Mouse (Mus musculus) cerebellum, postnatal 10 days (tissue): ENCODE data around the gene Zswim1.

Experiments used
- DNase-seq, 2 experiments: peaks; one replicate each; pipeline ENCODE4 v3.0.0; 2021; ENCODE audit warnings: mixed read lengths in 2 of 2

The Zswim1 gene

GRCm38 (mm10) chr2:164822636-164823165 lies at the start of gene Zswim1:
Zswim1 (plus strand) TSS chr2:164822686.
- peak; percentile 100 for DNase-seq

GRCm38 (mm10) chr2:164773229-164773988 lies 49.1 kb upstream of the Zswim1 start:
- no peak for DNase-seq

GRCm38 (mm10) chr2:164773989-164774364 lies 48.5 kb upstream of the Zswim1 start:
- no peak for DNase-seq

GRCm38 (mm10) chr2:164776130-164776529 lies 46.4 kb upstream of the Zswim1 start:
- no peak for DNase-seq

- DNase-seq: no peak
Observed at GRCm38 (mm10) chr2:164776801-164777200, 45.7 kb upstream of the Zswim1 start.

- DNase-seq: no peak
Observed at GRCm38 (mm10) chr2:164777246-164778014, 45.1 kb upstream of the Zswim1 start.

- DNase-seq: no peak
Observed at GRCm38 (mm10) chr2:164778015-164778287, 44.5 kb upstream of the Zswim1 start.

GRCm38 (mm10) chr2:164778809-164779208 lies 43.7 kb upstream of the Zswim1 start:
- peak; percentile 64 to 67 for DNase-seq

GRCm38 (mm10) chr2:164779481-164780086 lies 42.9 kb upstream of the Zswim1 start, which contains the start of gene Tnnc2:
Tnnc2 (minus strand) TSS chr2:164779967.
- no peak for DNase-seq

GRCm38 (mm10) chr2:164781876-164782275 lies 40.6 kb upstream of the Zswim1 start:
- DNase-seq: no peak

GRCm38 (mm10) chr2:164783926-164784581 lies 38.4 kb upstream of the Zswim1 start:
- DNase-seq: no peak

- no peak for DNase-seq
Observed at GRCm38 (mm10) chr2:164784869-164785420, 37.5 kb upstream of the Zswim1 start.

- DNase-seq: peak; percentile 88 to 91
Observed at GRCm38 (mm10) chr2:164785481-164786387, 36.8 kb upstream of the Zswim1 start, which contains the start of gene Snx21. Snx21 (plus strand) TSS chr2:164785823.

- no peak for DNase-seq
Observed at GRCm38 (mm10) chr2:164786388-164786885, 36.0 kb upstream of the Zswim1 start.

- no peak for DNase-seq
Observed at GRCm38 (mm10) chr2:164787032-164787431, 35.5 kb upstream of the Zswim1 start.

- no peak for DNase-seq
Observed at GRCm38 (mm10) chr2:164787779-164788178, 34.7 kb upstream of the Zswim1 start.

GRCm38 (mm10) chr2:164788411-164788810 lies 34.1 kb upstream of the Zswim1 start:
- DNase-seq: no peak

GRCm38 (mm10) chr2:164790451-164790850 lies 32.0 kb upstream of the Zswim1 start:
- DNase-seq: no peak

GRCm38 (mm10) chr2:164791841-164792261 lies 30.6 kb upstream of the Zswim1 start:
- DNase-seq: peak; percentile 50 to 57

- DNase-seq: no peak
Observed at GRCm38 (mm10) chr2:164792400-164793190, 29.9 kb upstream of the Zswim1 start.
